Mouse (Mus musculus) hindbrain, embryonic 10.5 days (tissue): ENCODE measurements around the gene Rasgrp2. TPM values are rescaled to one million over a fixed set of nuclear protein-coding genes. Genes with fewer than 3 reads are reported as not detected.
A peak's percentile ranks its signal among the peaks of the same experiment; 100 is the strongest.

ENCODE experiments used
- DNase-seq: peaks from one replicate; pipeline ENCODE4 v3.0.0-alpha.2; 2017; ENCODE audit warnings: low spot score
- H3K27ac ChIP-seq: fragments of 300-500 bp; sonication (generic); 2 replicates; pipeline ENCODE4 v1.5.1; 2016; ENCODE audit warnings: mild to moderate bottlenecking, moderate library complexity
- H3K27me3 ChIP-seq: fragments of 300-500 bp; sonication (generic); 2 replicates; pipeline ENCODE4 v1.6.1; 2016; ENCODE audit warnings: mild to moderate bottlenecking; ENCODE audit not compliant: poor library complexity, insufficient read depth, severe bottlenecking
- H3K36me3 ChIP-seq: fragments of 300-500 bp; sonication (generic); 2 replicates; pipeline ENCODE4 v1.6.1; 2016; ENCODE audit warnings: mild to moderate bottlenecking, moderate library complexity
- H3K4me1 ChIP-seq: fragments of 300-500 bp; sonication (generic); replicated peaks from 2 replicates; pipeline ENCODE4 v1.6.1; 2016; ENCODE audit warnings: mild to moderate bottlenecking
- H3K4me3 ChIP-seq: fragments of 300-500 bp; sonication (generic); 2 replicates; pipeline ENCODE4 v1.5.1; 2016; ENCODE audit warnings: mild to moderate bottlenecking, moderate library complexity
- H3K9me3 ChIP-seq: fragments of 300-500 bp; sonication (generic); 2 replicates; pipeline ENCODE4 v1.6.1; 2016; ENCODE audit warnings: mild to moderate bottlenecking, moderate library complexity
- WGBS: fragments of 180-500 bp; shearing (Covaris S2); methylation state at CpG from one replicate; pipeline ENCODE4 v1.1.7; 2016; 5-methylcytosine and 5-hydroxymethylcytosine counted together
- polyA plus RNA-seq: library from polyadenylated mRNA; unstranded; fragments of >200 nt; fragmentation: Nextera tagmentation; extraction: Ambion mirVana; gene quantifications from 2 replicates; pipeline ENCODE4 v1.2.1, GENCODE M21; 2016

The Rasgrp2 gene
- polyA plus RNA-seq, 1 experiment from 2014 or later = 20.7 TPM

- Histone ChIP-seq H3K27me3 (peaks cover 85% of the 10 kb centered on the region), H3K4me1 (peaks cover 74% of the 10 kb centered on the region), H3K9me3 (no peaks in the 10 kb centered on the region), H3K36me3 (no peaks in the 10 kb centered on the region), H3K4me3 (peak overlapping the region; percentile 79), H3K27ac (peak overlapping the region; percentile 66)
- whole genome bisulfite sequencing = under 1% methylated on average over 32 of the region's 32 CpGs
- peak; percentile 80 for DNase-seq
Observed at GRCm38 (mm10) chr19:6401131-6401815, 2.1 kb downstream of the Rasgrp2 start.

DNA sequence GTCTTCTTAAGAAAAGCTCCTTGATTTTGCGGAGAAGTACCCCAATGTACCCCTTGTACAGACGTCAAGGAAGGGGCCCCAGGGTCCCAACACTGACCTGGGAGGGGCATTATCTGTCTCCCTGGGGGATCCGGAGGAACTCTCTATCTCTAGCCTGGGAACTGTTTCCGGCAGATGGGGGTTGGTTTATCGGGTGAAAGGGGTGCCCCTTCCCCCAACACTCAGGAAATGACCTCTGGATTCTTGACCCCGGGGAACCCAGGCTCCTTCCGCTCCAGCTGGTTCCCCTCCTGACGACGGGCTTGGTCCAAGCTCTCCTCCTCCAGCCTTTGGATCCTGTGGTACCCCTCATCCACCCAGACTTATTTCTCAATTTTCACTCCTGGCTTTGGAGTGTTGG, 2.8 kb downstream of the Rasgrp2 start:
- no peaks in the 10 kb centered on the region for H3K36me3 ChIP-seq
- H3K27me3 ChIP-seq = peaks cover 82% of the 10 kb centered on the region
- no peak for DNase-seq
- no peaks in the 10 kb centered on the region for H3K9me3 ChIP-seq
- H3K4me3 ChIP-seq = peak overlapping the region; percentile 79
- H3K27ac ChIP-seq = no peak overlapping the region
- 8% methylated on average over 9 of the region's 9 CpGs for WGBS
- H3K4me1 ChIP-seq = peaks cover 74% of the 10 kb centered on the region

- DNase-seq = no peak
- no peaks in the 10 kb centered on the region for H3K9me3 ChIP-seq
- H3K36me3 ChIP-seq = no peaks in the 10 kb centered on the region
- H3K27ac ChIP-seq = peak overlapping the region; percentile 13; the same call in 1 of the 2 replicates
- no peak overlapping the region for H3K4me3 ChIP-seq
- WGBS = 79% methylated on average over 10 of the region's 10 CpGs
- H3K4me1 ChIP-seq = peaks cover 72% of the 10 kb centered on the region
- H3K27me3 ChIP-seq = peaks cover 75% of the 10 kb centered on the region
Observed at GRCm38 (mm10) chr19:6403869-6404268, 4.7 kb downstream of the Rasgrp2 start.

DNA sequence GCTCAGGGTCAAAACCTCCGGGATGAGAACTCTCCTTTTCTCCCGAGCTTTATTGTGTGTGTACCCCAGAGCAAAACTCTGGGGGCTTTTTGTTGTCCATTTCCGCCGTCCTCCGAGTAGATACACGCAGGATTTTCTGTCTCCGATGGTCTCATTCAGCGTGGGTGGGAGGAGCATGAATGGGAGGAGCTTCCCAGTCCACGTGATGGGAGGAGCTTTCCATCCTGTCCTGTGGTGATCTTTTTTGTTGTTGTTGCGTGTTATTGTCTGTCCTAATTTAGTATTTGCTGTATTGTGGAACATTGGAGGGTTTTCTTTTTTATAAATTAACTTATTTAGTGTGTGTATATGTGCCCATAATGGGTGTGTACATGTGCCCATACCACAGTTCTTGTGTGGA, 6.3 kb downstream of the Rasgrp2 start:
- peaks cover 57% of the 10 kb centered on the region for H3K4me1 ChIP-seq

GRCm38 (mm10) chr19:6407109-6407508, 8.0 kb downstream of the Rasgrp2 start:
- no peak for DNase-seq
- 81% methylated on average over 8 of the region's 8 CpGs for WGBS
- peaks cover 44% of the 10 kb centered on the region for H3K4me1 ChIP-seq
- H3K27me3 ChIP-seq = peaks cover 44% of the 10 kb centered on the region
- no peak overlapping the region for H3K4me3 ChIP-seq
- no peaks in the 10 kb centered on the region for H3K9me3 ChIP-seq
- no peaks in the 10 kb centered on the region for H3K36me3 ChIP-seq
- no peak overlapping the region for H3K27ac ChIP-seq

More for the DNA sequence above, 6.3 kb downstream of the Rasgrp2 start:
- Histone ChIP-seq H3K27me3 (peaks cover 60% of the 10 kb centered on the region), H3K27ac (no peak overlapping the region), H3K9me3 (no peaks in the 10 kb centered on the region), H3K4me3 (no peak overlapping the region), H3K36me3 (no peaks in the 10 kb centered on the region)
- 67% methylated on average over 10 of the region's 10 CpGs for WGBS
- DNase-seq = no peak

- Histone ChIP-seq H3K36me3 (no peaks in the 10 kb centered on the region), H3K9me3 (no peaks in the 10 kb centered on the region), H3K4me3 (no peak overlapping the region), H3K27ac (no peak overlapping the region), H3K4me1 (peaks cover 41% of the 10 kb centered on the region), H3K27me3 (peaks cover 35% of the 10 kb centered on the region)
- DNase-seq = no peak
- WGBS = 49% methylated on average over 16 of the region's 16 CpGs
Observed at GRCm38 (mm10) chr19:6407816-6408510, 8.8 kb downstream of the Rasgrp2 start.

GRCm38 (mm10) chr19:6408749-6409148, 9.6 kb downstream of the Rasgrp2 start:
- Histone ChIP-seq H3K27ac (no peak overlapping the region), H3K36me3 (no peaks in the 10 kb centered on the region), H3K4me3 (no peak overlapping the region), H3K27me3 (peaks cover 30% of the 10 kb centered on the region), H3K9me3 (no peaks in the 10 kb centered on the region), H3K4me1 (peaks cover 41% of the 10 kb centered on the region)
- DNase-seq = no peak
- 77% methylated on average over 8 of the region's 8 CpGs for WGBS

- H3K9me3 ChIP-seq = no peaks in the 10 kb centered on the region
- no peak overlapping the region for H3K27ac ChIP-seq
- peaks cover 29% of the 10 kb centered on the region for H3K27me3 ChIP-seq
- peaks cover 39% of the 10 kb centered on the region for H3K4me1 ChIP-seq
- H3K4me3 ChIP-seq = no peak overlapping the region
- no peak for DNase-seq
- no peaks in the 10 kb centered on the region for H3K36me3 ChIP-seq
- 84% methylated on average over 5 of the region's 5 CpGs for WGBS
Observed at GRCm38 (mm10) chr19:6409176-6409575, 10.0 kb downstream of the Rasgrp2 start.

- Histone ChIP-seq H3K27me3 (peaks cover 21% of the 10 kb centered on the region), H3K4me3 (no peak overlapping the region), H3K36me3 (no peaks in the 10 kb centered on the region), H3K9me3 (no peaks in the 10 kb centered on the region), H3K27ac (no peak overlapping the region), H3K4me1 (peaks cover 38% of the 10 kb centered on the region)
- WGBS = 82% methylated on average over 5 of the region's 5 CpGs
- no peak for DNase-seq
Observed at GRCm38 (mm10) chr19:6409936-6410335, 10.8 kb downstream of the Rasgrp2 start.

DNA sequence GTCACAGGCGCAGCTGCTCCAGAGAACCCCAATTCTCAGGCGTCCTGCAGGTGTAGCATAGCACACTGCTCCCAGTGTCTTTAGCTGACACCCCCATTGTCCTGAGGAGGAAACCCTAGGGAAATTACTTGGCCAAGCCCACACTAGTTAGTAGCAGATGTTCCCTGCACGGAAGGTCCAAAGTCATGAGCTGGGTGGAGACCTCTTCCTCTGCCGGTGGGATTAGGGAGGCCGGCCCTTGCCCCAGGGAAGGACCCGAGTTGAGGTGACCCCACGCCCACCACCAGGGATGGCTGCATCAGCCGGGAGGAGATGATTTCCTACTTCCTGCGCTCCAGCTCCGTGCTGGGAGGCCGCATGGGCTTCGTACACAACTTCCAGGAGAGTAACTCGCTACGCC, 13.7 kb downstream of the Rasgrp2 start:
- WGBS = 61% methylated on average over 14 of the region's 14 CpGs
- no peak overlapping the region for H3K4me3 ChIP-seq
- H3K27ac ChIP-seq = no peak overlapping the region
- H3K4me1 ChIP-seq = peaks cover 65% of the 10 kb centered on the region
- no peaks in the 10 kb centered on the region for H3K9me3 ChIP-seq
- H3K27me3 ChIP-seq = peaks cover 30% of the 10 kb centered on the region
- no peaks in the 10 kb centered on the region for H3K36me3 ChIP-seq
- no peak for DNase-seq

- peak overlapping the region; percentile 80 for H3K27ac ChIP-seq
- H3K9me3 ChIP-seq = no peaks in the 10 kb centered on the region
- H3K4me1 ChIP-seq = peaks cover 79% of the 10 kb centered on the region
- H3K36me3 ChIP-seq = no peaks in the 10 kb centered on the region
- peak; percentile 23 for DNase-seq
- WGBS = 43% methylated on average over 6 of the region's 6 CpGs
- peaks cover 42% of the 10 kb centered on the region for H3K27me3 ChIP-seq
- peak overlapping the region; percentile 28 for H3K4me3 ChIP-seq
Observed at GRCm38 (mm10) chr19:6415454-6415853, 16.3 kb downstream of the Rasgrp2 start.

DNA sequence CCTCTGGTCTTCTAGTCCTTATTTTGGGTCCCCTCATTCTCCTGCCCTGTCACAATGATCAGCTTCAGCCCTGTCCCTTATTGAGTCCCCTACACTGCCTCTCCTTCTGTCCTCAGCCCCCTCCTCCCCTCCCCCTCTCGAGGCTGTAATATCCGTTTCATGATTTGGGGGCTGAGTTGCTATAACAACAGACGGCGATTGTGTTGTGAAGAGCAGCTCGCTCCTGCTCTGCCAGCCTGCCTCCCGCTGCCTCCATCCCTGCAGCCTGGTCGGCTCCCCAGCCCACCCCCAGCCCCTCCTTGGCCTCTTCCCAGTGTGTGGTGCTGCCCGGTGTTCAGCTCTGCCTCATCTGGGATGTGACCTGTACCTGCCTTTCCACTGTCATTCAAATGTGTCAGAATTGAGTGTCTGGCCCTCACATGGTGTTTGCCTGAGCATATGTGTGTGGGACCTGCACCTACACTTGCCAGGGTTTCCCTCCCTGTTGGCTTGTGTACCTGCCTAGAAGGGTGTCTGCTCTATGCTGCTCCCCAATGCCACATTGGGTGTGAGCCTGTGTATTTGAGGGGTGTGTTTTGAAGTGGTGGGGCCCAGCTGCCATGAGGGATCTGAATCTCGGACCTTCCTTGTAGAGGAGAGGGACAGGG, 17.1 kb downstream of the Rasgrp2 start:
- Histone ChIP-seq H3K9me3 (no peaks in the 10 kb centered on the region), H3K4me3 (peak overlapping the region; percentile 28), H3K4me1 (peaks cover 82% of the 10 kb centered on the region), H3K36me3 (no peaks in the 10 kb centered on the region), H3K27ac (peak overlapping the region; percentile 80), H3K27me3 (peaks cover 50% of the 10 kb centered on the region)
- DNase-seq = peak; percentile 77
- 5% methylated on average over 9 of the region's 9 CpGs for WGBS
